Mouse (Mus musculus) MEL (cell line): ENCODE results near the gene Naa80.
A peak's percentile ranks its signal among the peaks of the same experiment; 100 is the strongest.

ENCODE experiments used
- CTCF ChIP-seq, 3 experiments: IDR thresholded peaks in 2 of 3; conservative IDR thresholded peaks in 1 of 3; 2 replicates each; pipeline ENCODE4 v1.5.1; 2011 to 2012; ENCODE audit warnings: low read length in 3 of 3, low read depth in 2 of 3, mild to moderate bottlenecking in 2 of 3, improper control_type of control experiment in 1 of 3, inconsistent platforms in 1 of 3, mixed read lengths in 1 of 3, moderate library complexity in 1 of 3; ENCODE audit not compliant: control insufficient read depth in 1 of 3, insufficient read depth in 1 of 3, poor library complexity in 1 of 3, severe bottlenecking in 1 of 3
- EP300 ChIP-seq, 2 experiments: IDR thresholded peaks; 2 replicates each; pipeline ENCODE4 v1.6.1; 2011; ENCODE audit warnings: improper control_type of control experiment in 2 of 2, low read length in 2 of 2, low read depth in 1 of 2, mild to moderate bottlenecking in 1 of 2
- GATA1 ChIP-seq: IDR thresholded peaks from 2 replicates; pipeline ENCODE4 v1.6.1; 2011; ENCODE audit warnings: low read depth, low read length, improper control_type of control experiment
- MAFK ChIP-seq: IDR thresholded peaks from 2 replicates; pipeline ENCODE4 v1.6.1; 2011; ENCODE audit warnings: low read depth, mild to moderate bottlenecking, low read length, improper control_type of control experiment, borderline replicate concordance
- POLR2A ChIP-seq, 2 experiments: IDR thresholded peaks; 2 replicates each; pipeline ENCODE4 v1.6.1; 2011 to 2012; ENCODE audit warnings: low read length in 2 of 2, mild to moderate bottlenecking in 2 of 2, control low read depth in 1 of 2, improper control_type of control experiment in 1 of 2, low read depth in 1 of 2, moderate library complexity in 1 of 2; ENCODE audit not compliant: control insufficient read depth in 1 of 2, insufficient read depth in 1 of 2, poor library complexity in 1 of 2
- RAD21 ChIP-seq: IDR thresholded peaks from 2 replicates; pipeline ENCODE4 v1.6.1; 2011; ENCODE audit warnings: mild to moderate bottlenecking, low read depth, low read length, improper control_type of control experiment
- USF2 ChIP-seq, 2 experiments: IDR thresholded peaks; 2 replicates each; pipeline ENCODE4 v1.6.1; 2011 to 2012; ENCODE audit warnings: improper control_type of control experiment in 2 of 2, low read length in 2 of 2, borderline replicate concordance in 1 of 2, inconsistent platforms in 1 of 2, low read depth in 1 of 2, mild to moderate bottlenecking in 1 of 2; ENCODE audit not compliant: insufficient read depth in 1 of 2

DNA sequence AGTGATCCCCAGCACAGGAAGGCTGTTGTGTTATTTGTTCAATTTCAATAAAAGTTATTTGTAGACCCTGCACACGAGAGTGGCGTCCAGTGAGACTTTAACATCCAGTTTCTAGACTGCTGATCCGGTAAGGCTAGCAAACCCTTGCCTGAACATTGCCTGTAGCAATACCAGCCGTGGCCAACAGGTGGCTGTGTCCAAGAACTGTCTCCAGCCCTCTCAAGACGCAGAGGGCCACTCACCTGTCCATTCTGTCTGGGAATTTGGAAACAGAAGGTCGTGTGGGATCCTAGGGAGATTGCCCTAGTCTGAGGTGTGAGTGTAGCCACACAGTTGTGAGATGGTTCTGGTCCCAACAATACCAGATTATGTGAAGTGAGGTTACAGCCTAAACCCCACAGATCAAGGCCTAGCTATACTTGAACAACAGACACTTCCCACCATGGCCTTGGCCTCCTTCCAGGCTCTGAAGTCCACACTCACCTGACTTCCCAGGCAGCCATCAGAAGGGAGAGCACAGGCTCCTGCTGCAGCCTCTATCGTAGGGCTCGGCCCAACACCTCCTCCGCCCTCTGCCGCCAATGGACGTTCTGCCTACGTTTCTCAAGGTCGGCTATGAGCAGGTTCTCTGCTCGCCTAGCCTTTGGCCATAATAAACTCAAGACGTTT, 12.5 kb upstream of the Naa80 start:
- TF ChIP-seq POLR2A (IDR thresholded peaks at IDR 0.05; ENCODE audit: control insufficient read depth in 1 of 2, insufficient read depth in 1 of 2, low read depth in 1 of 2, low read length in 2 of 2, poor library complexity in 1 of 2) (no peak; a peak in 1 of 4 replicates), CTCF (IDR thresholded peaks at IDR 0.05 in 2 of 3, conservative IDR thresholded peaks at IDR 0.05 in 1 of 3; ENCODE audit: control insufficient read depth in 1 of 3, insufficient read depth in 1 of 3, low read depth in 2 of 3, low read length in 3 of 3, poor library complexity in 1 of 3, severe bottlenecking in 1 of 3) (peak; percentile 70 to 96 (median 70)), MAFK (no peak), RAD21 (peak; percentile 23), EP300 (IDR thresholded peaks at IDR 0.05; ENCODE audit: low read depth in 1 of 2, low read length in 2 of 2) (no peak; a peak in 1 of 4 replicates), USF2 (IDR thresholded peaks at IDR 0.05; ENCODE audit: borderline replicate concordance in 1 of 2, insufficient read depth in 1 of 2, low read depth in 1 of 2, low read length in 2 of 2) (no peak), GATA1 (no peak)
